Mouse (Mus musculus) midbrain, embryonic 10.5 days (tissue): ENCODE measurements around the gene Gm9922. TPM values are rescaled to one million over a fixed set of nuclear protein-coding genes. Genes with fewer than 3 reads are reported as not detected.
A peak's percentile ranks its signal among the peaks of the same experiment; 100 is the strongest.

Source experiments
- DNase-seq: peaks from one replicate; pipeline ENCODE4 v3.0.0-alpha.2; 2017; ENCODE audit warnings: low spot score
- H3K27ac ChIP-seq: fragments of 300-500 bp; sonication (generic); replicated peaks from 2 replicates; pipeline ENCODE4 v1.5.1; 2016; ENCODE audit warnings: mild to moderate bottlenecking
- H3K27me3 ChIP-seq: fragments of 300-500 bp; sonication (generic); 2 replicates; pipeline ENCODE4 v1.6.1; 2016; ENCODE audit warnings: low read depth, mild to moderate bottlenecking; ENCODE audit not compliant: poor library complexity, severe bottlenecking
- H3K36me3 ChIP-seq: fragments of 300-500 bp; sonication (generic); 2 replicates; pipeline ENCODE4 v1.6.1; 2016; ENCODE audit warnings: mild to moderate bottlenecking, moderate library complexity
- H3K4me1 ChIP-seq: fragments of 300-500 bp; sonication (generic); 2 replicates; pipeline ENCODE4 v1.6.1; 2016
- H3K4me3 ChIP-seq: fragments of 300-500 bp; sonication (generic); 2 replicates; pipeline ENCODE4 v1.5.1; 2016; ENCODE audit warnings: mild to moderate bottlenecking, moderate library complexity
- H3K9me3 ChIP-seq: fragments of 300-500 bp; sonication (generic); replicated peaks from 2 replicates; pipeline ENCODE4 v1.6.1; 2016; ENCODE audit warnings: mild to moderate bottlenecking
- WGBS: fragments of 180-500 bp; shearing (Covaris S2); methylation state at CpG from one replicate; pipeline ENCODE4 v1.1.7; 2016; 5-methylcytosine and 5-hydroxymethylcytosine counted together
- polyA plus RNA-seq: library from polyadenylated mRNA; unstranded; fragments of >200 nt; fragmentation: Nextera tagmentation; extraction: Ambion mirVana; gene quantifications from 2 replicates; pipeline ENCODE4 v1.2.1, GENCODE M21; 2016

The Gm9922 gene
- polyA plus RNA-seq, 1 experiment from 2014 or later = not detected

DNA sequence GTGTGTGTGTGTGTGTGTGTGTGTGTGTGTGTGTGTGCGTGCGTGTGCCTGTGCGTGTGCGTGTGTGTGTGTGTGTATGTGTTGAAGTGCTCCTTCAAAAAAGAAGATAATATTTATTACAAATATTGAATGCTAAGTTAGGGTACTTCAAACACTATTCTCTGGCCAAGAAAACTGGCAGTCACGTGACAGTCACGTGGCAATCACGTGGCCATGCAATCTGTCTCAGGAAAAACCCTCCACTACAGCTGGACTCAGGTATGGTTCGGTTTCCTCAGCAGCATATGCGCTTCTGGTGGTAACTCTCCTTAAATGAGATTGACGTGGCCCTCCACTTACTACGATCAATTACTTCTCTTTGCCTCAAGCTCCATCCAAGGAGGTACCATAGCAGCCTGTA, 18.2 kb upstream of the Gm9922 start:
- Histone ChIP-seq H3K27me3 (no peaks in the 10 kb centered on the region), H3K4me1 (no peaks in the 10 kb centered on the region), H3K4me3 (no peak overlapping the region), H3K9me3 (no peaks in the 10 kb centered on the region), H3K36me3 (no peaks in the 10 kb centered on the region), H3K27ac (no peak overlapping the region)
- 92% methylated on average over 11 of the region's 11 CpGs for WGBS
- no peak for DNase-seq

DNA sequence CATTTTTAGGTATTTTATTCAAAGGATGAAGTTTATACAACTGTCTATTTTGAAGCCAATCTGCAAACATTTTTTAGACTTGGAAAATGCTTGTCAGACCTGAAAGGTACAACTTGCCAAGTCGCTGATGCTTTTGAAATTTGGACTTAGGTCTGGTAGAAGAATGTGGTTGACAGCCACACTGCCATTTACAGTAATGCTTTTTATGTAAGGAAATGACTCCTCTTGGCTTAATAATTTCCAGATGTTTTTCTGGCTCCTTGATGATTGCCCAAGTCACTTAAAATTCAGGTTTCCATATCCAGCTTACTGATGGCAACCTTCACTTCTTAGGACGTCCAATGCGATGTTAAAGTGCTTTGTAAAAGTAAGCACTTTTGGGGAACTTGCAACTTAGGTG, 17.0 kb upstream of the Gm9922 start:
- Histone ChIP-seq H3K27me3 (no peaks in the 10 kb centered on the region), H3K4me3 (no peak overlapping the region), H3K9me3 (no peaks in the 10 kb centered on the region), H3K4me1 (no peaks in the 10 kb centered on the region), H3K27ac (no peak overlapping the region), H3K36me3 (no peaks in the 10 kb centered on the region)
- no peak for DNase-seq
- WGBS = 87% methylated on average over 3 of the region's 3 CpGs

DNA sequence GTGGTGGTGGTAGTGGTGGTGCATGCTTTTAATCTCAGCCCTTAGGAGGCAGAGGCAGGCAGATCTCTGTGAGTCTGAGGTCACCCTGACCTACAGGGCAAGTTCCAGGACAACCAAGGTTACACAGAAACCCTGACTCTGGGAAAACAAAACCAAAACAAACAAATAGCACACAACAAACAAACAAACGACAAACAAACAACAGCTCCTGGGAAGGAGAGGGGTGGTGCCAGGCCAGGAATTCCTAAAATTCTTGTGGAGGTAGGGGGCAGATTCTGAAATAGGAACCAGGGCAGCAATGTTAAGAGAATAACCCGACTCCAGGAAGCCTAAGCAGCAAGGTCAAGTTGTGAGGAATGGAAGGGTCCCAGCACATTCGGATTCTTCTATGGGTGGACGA, 7.9 kb upstream of the Gm9922 start:
- Histone ChIP-seq H3K9me3 (no peaks in the 10 kb centered on the region), H3K36me3 (no peaks in the 10 kb centered on the region), H3K4me3 (no peak overlapping the region), H3K27me3 (0 out of 2 replicates have a peak, but pooled peaks cover 4% of the 10 kb centered on the region), H3K27ac (no peak overlapping the region), H3K4me1 (peaks cover 5% of the 10 kb centered on the region)
- WGBS = 83% methylated on average over 4 of the region's 4 CpGs
- no peak for DNase-seq

DNA sequence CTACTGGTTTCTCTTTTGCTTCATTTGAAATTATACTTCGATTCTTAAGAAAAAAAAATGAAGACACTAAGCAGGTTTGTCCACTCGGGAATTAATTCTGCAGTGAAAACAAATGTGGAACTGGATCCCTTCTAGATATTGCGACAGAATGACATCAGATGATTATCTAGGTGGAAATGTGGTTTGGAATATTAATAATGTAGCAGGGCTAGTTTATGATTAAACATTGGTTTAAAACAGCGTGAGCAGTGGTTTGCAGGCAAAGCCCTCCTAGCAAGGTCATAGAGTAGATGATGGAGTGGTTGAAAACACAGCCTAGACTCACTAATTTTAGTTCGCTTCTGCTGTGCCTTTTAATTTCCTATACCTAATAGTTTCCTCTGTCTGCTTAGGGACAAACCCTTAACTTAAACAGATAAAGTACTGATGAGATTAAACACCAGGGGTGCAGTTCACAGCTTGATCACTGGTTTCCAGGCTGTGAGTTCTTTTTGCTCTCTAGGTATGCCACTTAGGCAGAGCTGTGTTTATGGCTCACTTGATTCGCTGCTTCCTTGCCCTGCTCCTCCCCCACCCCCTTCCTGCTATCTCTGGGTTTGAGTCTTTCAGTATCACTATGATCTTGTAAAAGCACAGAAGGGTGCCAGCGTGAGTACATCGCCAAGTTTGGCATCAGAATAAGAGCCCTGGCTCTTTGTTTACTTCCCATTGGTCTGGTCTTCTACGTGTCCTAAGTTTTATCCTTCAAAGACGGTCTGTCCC, 4.1 kb upstream of the Gm9922 start:
- Histone ChIP-seq H3K27ac (no peak overlapping the region), H3K9me3 (no peaks in the 10 kb centered on the region), H3K27me3 (peaks cover 39% of the 10 kb centered on the region), H3K36me3 (no peaks in the 10 kb centered on the region), H3K4me1 (peaks cover 20% of the 10 kb centered on the region), H3K4me3 (no peak overlapping the region)
- DNase-seq = no peak
- 29% methylated on average over 10 of the region's 10 CpGs for WGBS

DNA sequence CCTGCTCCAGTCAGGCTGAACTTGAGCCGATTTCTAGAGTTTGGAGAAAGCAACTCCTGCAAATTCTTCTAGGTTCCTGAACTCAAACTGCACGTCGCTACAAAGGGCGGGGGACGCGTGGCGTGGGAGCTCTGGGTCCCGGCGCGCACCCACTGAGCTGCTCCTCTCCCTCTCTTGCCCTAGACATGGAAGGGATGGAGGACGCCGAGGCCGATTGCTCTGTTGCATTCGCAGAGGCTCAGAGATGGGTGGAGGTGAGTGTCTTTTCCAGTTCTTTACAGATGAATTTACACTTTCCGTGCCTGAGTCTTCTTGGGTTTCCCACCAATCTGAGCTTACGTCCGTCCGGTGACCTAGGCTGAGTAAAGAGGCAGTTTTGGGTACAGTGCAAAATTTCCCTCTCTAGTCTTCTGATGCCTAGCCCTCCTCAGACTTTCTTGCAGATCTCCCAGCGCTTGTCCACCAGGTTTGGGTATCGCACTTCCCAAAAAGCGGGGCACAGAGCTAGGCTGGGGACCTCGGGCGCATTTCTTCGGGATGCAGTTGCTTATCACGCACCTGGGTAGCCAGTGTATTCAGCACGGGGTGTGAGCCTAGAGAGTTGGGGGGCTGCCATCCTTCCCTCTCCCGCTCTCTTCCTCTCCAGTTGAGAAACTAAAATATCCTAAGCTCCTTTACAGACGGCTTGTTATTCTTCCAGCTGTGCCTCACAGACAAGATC, 518 bp upstream of the Gm9922 start:
- H3K4me3 ChIP-seq = peak overlapping the region; percentile 74
- no peaks in the 10 kb centered on the region for H3K36me3 ChIP-seq
- H3K4me1 ChIP-seq = peaks cover 20% of the 10 kb centered on the region
- under 1% methylated on average over 28 of the region's 28 CpGs for WGBS
- H3K27me3 ChIP-seq = peaks cover 53% of the 10 kb centered on the region
- no peaks in the 10 kb centered on the region for H3K9me3 ChIP-seq
- H3K27ac ChIP-seq = peak overlapping the region; percentile 60; the same call in 1 of the 2 replicates
- no peak for DNase-seq

DNA sequence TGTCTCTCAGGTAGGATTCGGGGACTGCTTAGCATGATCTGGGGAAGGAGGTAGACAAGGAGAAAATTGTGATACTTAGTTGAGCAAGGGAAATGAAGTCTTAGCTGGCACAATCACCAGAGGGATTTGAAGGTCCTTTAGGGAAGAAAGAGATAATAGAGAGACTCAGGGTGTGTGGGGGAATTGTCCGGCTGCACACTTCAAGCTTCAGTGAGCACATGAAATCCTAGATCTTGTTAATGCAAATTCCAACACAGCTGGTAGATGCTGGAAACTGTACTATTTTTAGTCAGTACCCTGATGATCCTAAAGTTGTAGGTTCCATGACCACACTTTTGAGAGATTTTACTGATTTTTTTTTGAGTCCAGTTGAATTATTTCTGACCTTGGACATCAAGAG, 15.2 kb downstream of the Gm9922 start:
- no peaks in the 10 kb centered on the region for H3K36me3 ChIP-seq
- peaks cover 3% of the 10 kb centered on the region; the same call in 1 of the 2 replicates for H3K4me1 ChIP-seq
- DNase-seq = no peak
- WGBS = 53% methylated on average over 2 of the region's 2 CpGs
- H3K4me3 ChIP-seq = no peak overlapping the region
- no peaks in the 10 kb centered on the region for H3K9me3 ChIP-seq
- H3K27me3 ChIP-seq = no peaks in the 10 kb centered on the region
- no peak overlapping the region for H3K27ac ChIP-seq

DNA sequence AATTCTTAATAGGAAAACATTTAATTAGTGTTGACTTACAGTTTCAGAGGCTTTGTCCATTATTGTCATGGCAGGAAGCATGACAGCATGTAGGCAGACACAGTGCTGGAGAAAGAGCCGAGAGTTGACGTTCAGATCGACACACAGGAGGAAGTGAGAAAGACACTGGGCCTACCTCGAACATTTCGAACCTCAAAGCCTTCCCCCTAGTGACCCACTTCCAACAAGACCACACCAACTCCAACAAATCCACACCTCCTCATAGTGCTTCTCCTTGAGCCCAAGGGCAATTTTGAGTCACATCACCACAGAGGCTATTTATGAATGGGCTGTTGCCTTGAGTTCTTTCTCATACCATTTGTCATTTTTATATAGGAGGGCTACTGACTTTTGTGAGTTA, 22.5 kb downstream of the Gm9922 start:
- no peak overlapping the region for H3K4me3 ChIP-seq
- no peak for DNase-seq
- no peaks in the 10 kb centered on the region for H3K36me3 ChIP-seq
- no peaks in the 10 kb centered on the region for H3K4me1 ChIP-seq
- no peak overlapping the region for H3K27ac ChIP-seq
- H3K9me3 ChIP-seq = no peaks in the 10 kb centered on the region
- no peaks in the 10 kb centered on the region for H3K27me3 ChIP-seq
- 96% methylated on average over 5 of the region's 5 CpGs for WGBS

DNA sequence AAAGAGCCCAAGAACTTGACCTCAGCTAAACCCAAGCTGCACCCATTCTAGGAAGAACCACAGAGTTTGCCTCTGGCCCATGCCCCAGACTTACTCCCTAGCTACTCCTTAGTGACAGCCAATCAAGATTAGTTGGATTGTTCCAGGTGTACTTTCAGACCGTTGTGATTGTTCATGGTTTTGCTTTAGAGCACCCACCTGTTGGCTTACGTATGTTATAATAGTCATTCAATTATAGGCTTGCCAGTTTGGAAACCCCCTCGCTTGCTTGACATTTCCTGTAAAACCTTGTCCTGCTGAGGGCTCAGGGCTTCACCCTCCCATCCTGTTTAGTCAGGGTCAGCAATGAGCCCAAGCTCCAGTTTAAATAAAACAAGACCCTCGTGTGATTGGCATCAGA, 25.1 kb downstream of the Gm9922 start:
- Histone ChIP-seq H3K4me3 (no peak overlapping the region), H3K27me3 (no peaks in the 10 kb centered on the region), H3K4me1 (no peaks in the 10 kb centered on the region), H3K36me3 (no peaks in the 10 kb centered on the region), H3K9me3 (no peaks in the 10 kb centered on the region), H3K27ac (no peak overlapping the region)
- 84% methylated on average over 4 of the region's 4 CpGs for WGBS
- no peak for DNase-seq

DNA sequence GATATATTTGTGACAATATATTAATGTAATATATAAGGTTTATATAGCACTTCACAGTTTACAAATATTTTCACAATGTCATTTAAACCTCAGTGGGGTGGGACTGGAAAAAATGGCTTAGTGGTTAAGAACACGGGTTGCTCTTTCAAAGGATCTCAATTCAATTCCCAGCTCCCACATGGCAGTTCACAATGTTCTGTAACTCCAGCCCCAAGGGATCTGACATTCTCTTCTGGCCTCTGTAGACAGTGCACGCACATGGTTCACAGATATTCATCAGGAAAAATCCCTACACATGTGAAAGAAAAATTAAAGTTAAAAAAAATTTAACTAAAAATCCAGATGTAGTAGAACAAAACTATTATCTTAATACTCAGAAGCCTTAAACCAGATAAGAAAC, 41.2 kb downstream of the Gm9922 start:
- Histone ChIP-seq H3K27ac (no peak overlapping the region), H3K36me3 (peaks cover 16% of the 10 kb centered on the region; the same call in 1 of the 2 replicates), H3K4me3 (no peak overlapping the region), H3K9me3 (no peaks in the 10 kb centered on the region), H3K4me1 (no peaks in the 10 kb centered on the region), H3K27me3 (no peaks in the 10 kb centered on the region)
- 86% methylated on average over 2 of the region's 2 CpGs for WGBS
- DNase-seq = no peak

DNA sequence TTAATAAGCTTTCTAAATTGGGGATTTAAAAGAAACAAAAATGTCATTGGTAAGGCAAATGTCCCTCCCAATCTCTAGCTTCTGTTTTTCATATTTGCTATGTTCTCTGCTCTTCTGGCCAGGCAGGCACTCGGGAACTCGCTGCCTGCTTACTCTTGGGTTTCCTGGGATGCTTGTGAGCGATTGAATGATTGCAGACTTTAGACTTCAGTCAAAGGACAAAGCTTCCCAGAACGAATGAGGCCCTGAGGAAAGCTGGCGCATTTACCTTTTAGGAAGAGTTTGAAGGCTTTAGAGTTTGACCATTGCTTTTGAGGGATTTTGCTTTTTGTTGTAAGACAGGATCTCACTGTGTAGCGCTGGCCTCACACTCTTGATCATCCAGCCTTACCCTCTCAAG, 41.9 kb downstream of the Gm9922 start:
- WGBS = 88% methylated on average over 6 of the region's 6 CpGs
- no peaks in the 10 kb centered on the region for H3K27me3 ChIP-seq

More for the DNA sequence above, 41.9 kb downstream of the Gm9922 start:
- DNase-seq = no peak
- H3K4me1 ChIP-seq = no peaks in the 10 kb centered on the region
- peaks cover 16% of the 10 kb centered on the region; the same call in 1 of the 2 replicates for H3K36me3 ChIP-seq
- H3K9me3 ChIP-seq = no peaks in the 10 kb centered on the region
- H3K27ac ChIP-seq = no peak overlapping the region
- no peak overlapping the region for H3K4me3 ChIP-seq

Other genes with a start within 250 kb of the Gm9922 start
- gene Tbc1d4, start 120.6 kb downstream of the Gm9922 start, polyA plus RNA-seq = 4.8 and 4.9 TPM in 2 replicates
- 113 TPM in 2 replicates for gene Commd6, start 89.1 kb downstream of the Gm9922 start, polyA plus RNA-seq
- gene Uchl3, start 75.8 kb downstream of the Gm9922 start, polyA plus RNA-seq = 158 and 170 TPM in 2 replicates
- 1.7 and 1.8 TPM in 2 replicates for gene Lmo7, start 143 bp upstream of the Gm9922 start, polyA plus RNA-seq